Mouse (Mus musculus) midbrain, embryonic 11.5 days (tissue): ENCODE data around the gene Mcm3ap. TPM values are rescaled to one million over a fixed set of nuclear protein-coding genes. Genes with fewer than 3 reads are reported as not detected.

Source experiments
- ATAC-seq: fragments of 200-750 bp; cut with Nextera tagmentation; 2 replicates; pipeline ENCODE4 v1.8.0; 2017; ENCODE audit warnings: moderate TSS enrichment, moderate library complexity; ENCODE audit not compliant: low FRiP score
- DNase-seq: peaks from one replicate; pipeline ENCODE4 v3.0.0; 2015; ENCODE audit warnings: low spot score; ENCODE audit errors: missing footprints
- H3K27ac ChIP-seq: fragments of 300-500 bp; sonication (generic); 2 replicates; pipeline ENCODE4 v1.5.1; 2014; ENCODE audit warnings: low read depth, low read length
- H3K27me3 ChIP-seq: fragments of 300-500 bp; sonication (generic); 2 replicates; pipeline ENCODE4 v1.6.1; 2014; ENCODE audit warnings: mild to moderate bottlenecking, low read length, moderate library complexity, mixed read lengths; ENCODE audit not compliant: control insufficient read depth, insufficient read depth
- H3K36me3 ChIP-seq: fragments of 300-500 bp; sonication (generic); 2 replicates; pipeline ENCODE4 v1.6.1; 2014; ENCODE audit warnings: mild to moderate bottlenecking, low read length, moderate library complexity, mixed read lengths; ENCODE audit not compliant: control insufficient read depth, insufficient read depth
- H3K4me1 ChIP-seq: fragments of 300-500 bp; sonication (generic); 2 replicates; pipeline ENCODE4 v1.6.1; 2014; ENCODE audit warnings: low read length; ENCODE audit not compliant: control insufficient read depth, insufficient read depth
- H3K4me2 ChIP-seq: fragments of 300-500 bp; sonication (generic); 2 replicates; pipeline ENCODE4 v1.6.1; 2014; ENCODE audit warnings: mild to moderate bottlenecking, moderate library complexity
- H3K4me3 ChIP-seq: fragments of 300-500 bp; sonication (generic); 2 replicates; pipeline ENCODE4 v1.5.1; 2014; ENCODE audit warnings: low read depth, low read length
- H3K9ac ChIP-seq: fragments of 300-500 bp; sonication (generic); 2 replicates; pipeline ENCODE4 v1.6.1; 2014; ENCODE audit warnings: low read length
- H3K9me3 ChIP-seq: fragments of 300-500 bp; sonication (generic); 2 replicates; pipeline ENCODE4 v1.6.1; 2016; ENCODE audit warnings: low read length; ENCODE audit not compliant: control insufficient read depth
- WGBS: fragments of 180-500 bp; shearing (Covaris S2); extraction: QIAGEN DNeasy Blood & Tissue Kit; methylation state at CpG from one replicate; pipeline ENCODE4 v1.1.7; 2014; 5-methylcytosine and 5-hydroxymethylcytosine counted together
- polyA plus RNA-seq: library from polyadenylated mRNA; unstranded; fragments of >200 nt; fragmentation: Nextera tagmentation; extraction: Ambion mirVana; gene quantifications from 2 replicates; pipeline ENCODE4 v1.2.1, GENCODE M21; 2014

Gene Mcm3ap
- polyA plus RNA-seq, 1 experiment from 2014 or later: 66.8 TPM

GRCm38 (mm10) chr10:76447406-76448229 lies 21.1 kb upstream of the Mcm3ap start:
- no peaks in the 10 kb centered on the region for H3K9me3 ChIP-seq
- DNase-seq: no peak
- no peaks in the 10 kb centered on the region for H3K4me1 ChIP-seq
- no peak for ATAC-seq
- H3K9ac ChIP-seq: no peak overlapping the region
- H3K4me2 ChIP-seq: no peak overlapping the region
- WGBS: 87% methylated on average over 15 of the region's 15 CpGs
- H3K4me3 ChIP-seq: no peak overlapping the region
- no peaks in the 10 kb centered on the region for H3K36me3 ChIP-seq
- no peak overlapping the region for H3K27ac ChIP-seq
- no peaks in the 10 kb centered on the region for H3K27me3 ChIP-seq

- H3K4me2 ChIP-seq: no peak within 1 kb of the TSS
- DNase-seq (no peak), ATAC-seq (no peak)
- no peaks in the 10 kb centered on the region for H3K9me3 ChIP-seq
- no peaks in the 10 kb centered on the region for H3K4me1 ChIP-seq
- 57% methylated on average over 5 of the region's 5 CpGs for WGBS
- H3K27ac ChIP-seq: no peak within 1 kb of the TSS
- no peak within 1 kb of the TSS for H3K4me3 ChIP-seq
- no peak within 1 kb of the TSS for H3K9ac ChIP-seq
- H3K27me3 ChIP-seq: no peaks in the 10 kb centered on the region
- H3K36me3 ChIP-seq: no peaks in the 10 kb centered on the region
Observed at GRCm38 (mm10) chr10:76448851-76449250, 19.9 kb upstream of the Mcm3ap start, which contains the start of gene 2610028H24Rik. Gene 2610028H24Rik (plus strand): TSS chr10:76449081.

- Histone ChIP-seq H3K4me3 (no peak overlapping the region), H3K4me1 (no peaks in the 10 kb centered on the region), H3K9me3 (no peaks in the 10 kb centered on the region; the same call in 1 of the 2 replicates), H3K27ac (no peak overlapping the region), H3K4me2 (no peak overlapping the region), H3K9ac (no peak overlapping the region), H3K36me3 (no peaks in the 10 kb centered on the region), H3K27me3 (no peaks in the 10 kb centered on the region)
- DNase-seq: peak; percentile 90
- 51% methylated on average over 5 of the region's 5 CpGs for WGBS
- no peak for ATAC-seq
Observed at GRCm38 (mm10) chr10:76455289-76455688, 13.4 kb upstream of the Mcm3ap start.

- H3K36me3 ChIP-seq: no peaks in the 10 kb centered on the region
- no peak overlapping the region for H3K4me2 ChIP-seq
- no peak overlapping the region for H3K27ac ChIP-seq
- H3K4me1 ChIP-seq: no peaks in the 10 kb centered on the region
- H3K4me3 ChIP-seq: no peak overlapping the region
- WGBS: 88% methylated on average over 1 of the region's 1 CpGs
- H3K9ac ChIP-seq: no peak overlapping the region
- no peaks in the 10 kb centered on the region; the same call in 1 of the 2 replicates for H3K9me3 ChIP-seq
- H3K27me3 ChIP-seq: no peaks in the 10 kb centered on the region
- ATAC-seq (no peak), DNase-seq (no peak)
Observed at GRCm38 (mm10) chr10:76461255-76461654, 7.5 kb upstream of the Mcm3ap start.

- H3K9me3 ChIP-seq: no peaks in the 10 kb centered on the region; the same call in 1 of the 2 replicates
- 96% methylated on average over 7 of the region's 7 CpGs for WGBS
Observed at GRCm38 (mm10) chr10:76462312-76462711, 6.4 kb upstream of the Mcm3ap start.

GRCm38 (mm10) chr10:76462721-76463120 lies 6.0 kb upstream of the Mcm3ap start:
- H3K4me2 ChIP-seq: no peak overlapping the region
- H3K27ac ChIP-seq: no peak overlapping the region
- ATAC-seq: no peak
- H3K27me3 ChIP-seq: no peaks in the 10 kb centered on the region
- no peaks in the 10 kb centered on the region; the same call in 1 of the 2 replicates for H3K9me3 ChIP-seq
- H3K36me3 ChIP-seq: no peaks in the 10 kb centered on the region
- H3K9ac ChIP-seq: no peak overlapping the region
- no peak for DNase-seq
- H3K4me1 ChIP-seq: no peaks in the 10 kb centered on the region
- 92% methylated on average over 6 of the region's 6 CpGs for WGBS
- no peak overlapping the region for H3K4me3 ChIP-seq

More at GRCm38 (mm10) chr10:76462312-76462711, 6.4 kb upstream of the Mcm3ap start:
- ATAC-seq (no peak), DNase-seq (no peak)
- Histone ChIP-seq H3K36me3 (no peaks in the 10 kb centered on the region), H3K4me2 (no peak overlapping the region), H3K4me1 (no peaks in the 10 kb centered on the region), H3K9ac (no peak overlapping the region), H3K27me3 (no peaks in the 10 kb centered on the region), H3K27ac (no peak overlapping the region), H3K4me3 (no peak overlapping the region)

GRCm38 (mm10) chr10:76473759-76474158 lies 5.0 kb downstream of the Mcm3ap start:
- Histone ChIP-seq H3K4me3 (no peak overlapping the region), H3K9me3 (no peaks in the 10 kb centered on the region), H3K9ac (no peak overlapping the region), H3K36me3 (peaks cover 15% of the 10 kb centered on the region), H3K27ac (no peak overlapping the region), H3K27me3 (no peaks in the 10 kb centered on the region), H3K4me1 (no peaks in the 10 kb centered on the region; the same call in 1 of the 2 replicates), H3K4me2 (no peak overlapping the region)
- no peak for ATAC-seq
- DNase-seq: peak; percentile 62
- 96% methylated on average over 5 of the region's 5 CpGs for WGBS

GRCm38 (mm10) chr10:76480851-76481250 lies 12.1 kb downstream of the Mcm3ap start:
- WGBS: 96% methylated on average over 13 of the region's 13 CpGs

GRCm38 (mm10) chr10:76481480-76481879 lies 12.8 kb downstream of the Mcm3ap start:
- ATAC-seq: no peak

More at GRCm38 (mm10) chr10:76480851-76481250, 12.1 kb downstream of the Mcm3ap start:
- H3K9ac ChIP-seq: no peak overlapping the region
- no peak for ATAC-seq
- DNase-seq: peak; percentile 41
- no peaks in the 10 kb centered on the region for H3K9me3 ChIP-seq
- no peak overlapping the region for H3K27ac ChIP-seq
- no peak overlapping the region for H3K4me3 ChIP-seq
- H3K4me2 ChIP-seq: no peak overlapping the region
- no peaks in the 10 kb centered on the region for H3K27me3 ChIP-seq
- H3K36me3 ChIP-seq: peaks cover 30% of the 10 kb centered on the region
- no peaks in the 10 kb centered on the region for H3K4me1 ChIP-seq

More at GRCm38 (mm10) chr10:76481480-76481879, 12.8 kb downstream of the Mcm3ap start:
- H3K36me3 ChIP-seq: peaks cover 31% of the 10 kb centered on the region
- H3K4me1 ChIP-seq: no peaks in the 10 kb centered on the region
- H3K27me3 ChIP-seq: no peaks in the 10 kb centered on the region
- 95% methylated on average over 6 of the region's 6 CpGs for WGBS
- no peak for DNase-seq
- no peak overlapping the region for H3K4me3 ChIP-seq
- H3K27ac ChIP-seq: no peak overlapping the region
- H3K9ac ChIP-seq: no peak overlapping the region
- H3K4me2 ChIP-seq: no peak overlapping the region
- no peaks in the 10 kb centered on the region for H3K9me3 ChIP-seq
